Mouse (Mus musculus) layer of hippocampus, adult 18-20 months (tissue): ENCODE results near the gene Clk4. TPM values are rescaled to one million over a fixed set of nuclear protein-coding genes. Genes with fewer than 3 reads are reported as not detected.

ENCODE experiments used
- DNase-seq, 2 experiments: peaks; one replicate each; pipeline ENCODE4 v3.0.0; 2022; ENCODE audit warnings: low spot score in 2 of 2
- total RNA-seq, 2 experiments: library from RNA; stranded (reverse); gene quantifications; 2 replicates each; pipeline ENCODE4 v1.2.3; 2021

Clk4 gene
- total RNA-seq, 2 experiments from 2014 or later = 120 to 127 TPM

- DNase-seq = peak in 1 of 2 experiments; percentile 23
Measured at GRCm38 (mm10) chr11:51303981-51304553, 42.5 kb downstream of the Clk4 start.

DNA sequence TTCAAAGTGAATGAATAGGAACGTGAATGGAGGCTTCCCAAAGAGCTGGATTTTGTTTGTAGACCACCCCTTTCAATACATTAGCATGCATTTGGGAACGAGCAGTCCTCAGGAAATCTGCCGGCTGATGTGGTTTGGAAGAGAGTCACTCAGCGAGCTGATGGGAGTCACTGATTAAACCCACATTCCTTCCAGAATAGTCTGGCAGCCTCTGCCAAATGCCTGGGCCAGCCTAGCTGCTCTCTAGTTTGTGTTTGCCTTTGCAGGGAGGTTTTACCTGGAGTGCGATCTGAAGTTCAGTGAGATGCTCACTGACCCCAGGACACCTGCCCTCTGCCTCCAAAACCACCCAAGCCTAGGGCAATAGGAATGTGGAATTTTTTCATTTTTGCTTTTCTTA, 46.8 kb downstream of the Clk4 start:
- no peak for DNase-seq

GRCm38 (mm10) chr11:51311846-51312245, 50.3 kb downstream of the Clk4 start:
- no peak for DNase-seq

DNA sequence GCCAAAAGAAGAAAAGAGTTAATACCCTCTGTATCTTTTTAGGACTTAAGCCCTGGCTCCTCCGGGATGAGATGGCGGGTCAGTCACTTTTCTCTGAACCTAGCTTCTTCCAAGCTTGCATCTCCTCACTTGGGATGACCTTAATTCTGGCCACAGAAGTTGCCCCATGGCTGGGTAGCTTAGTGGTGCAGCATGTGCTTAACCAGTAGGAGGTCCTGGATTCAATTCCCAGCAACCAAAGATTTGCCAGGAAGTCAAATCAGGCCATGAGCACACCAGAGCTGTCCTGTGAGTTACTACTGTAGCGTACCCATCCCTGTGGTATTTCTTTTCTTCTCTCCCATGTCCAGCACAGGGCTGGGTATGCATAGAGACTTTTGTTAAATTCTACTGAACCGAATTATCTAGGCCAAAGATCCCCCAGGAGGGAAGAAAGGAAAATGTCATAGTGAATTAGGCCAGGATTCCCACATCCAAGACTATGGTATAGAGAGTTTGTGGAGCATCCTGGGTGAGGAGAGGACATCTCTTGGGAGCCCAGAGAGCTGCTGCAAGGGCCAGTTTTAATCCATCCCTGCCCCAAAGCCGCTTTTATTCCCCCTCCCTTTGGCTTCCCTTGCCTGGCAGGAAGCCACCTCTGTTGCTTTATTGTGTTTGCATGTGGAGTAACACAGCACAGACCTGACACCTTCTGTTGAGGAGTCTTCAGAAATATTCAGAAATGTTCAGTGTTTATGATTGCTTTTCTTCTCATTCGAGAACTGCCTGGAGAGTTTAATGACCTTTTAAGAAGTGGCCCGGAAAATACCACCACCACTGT, 54.7 kb downstream of the Clk4 start:
- DNase-seq = no peak

GRCm38 (mm10) chr11:51320609-51321008, 59.1 kb downstream of the Clk4 start:
- no peak for DNase-seq

DNA sequence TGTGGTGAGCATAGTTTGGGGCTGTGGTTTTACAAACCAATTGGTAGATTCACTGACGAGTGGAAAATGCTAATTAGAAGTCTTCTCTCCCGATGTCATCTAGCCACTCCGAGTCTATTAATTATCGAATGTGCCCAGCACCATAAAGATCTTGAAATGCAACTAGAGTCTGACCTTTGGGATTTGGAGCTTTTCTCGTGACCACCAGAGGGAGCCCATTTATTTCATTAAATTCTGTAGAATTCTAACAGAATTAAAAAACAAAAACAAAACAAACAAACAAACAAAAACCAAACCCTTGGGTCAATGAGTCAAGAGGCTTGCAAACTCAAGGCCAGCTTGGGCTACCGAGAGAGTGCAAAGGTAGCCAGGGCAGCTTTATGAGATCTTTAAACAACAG, 65.4 kb downstream of the Clk4 start:
- peak in 1 of 2 experiments; percentile 41 for DNase-seq

GRCm38 (mm10) chr11:51328387-51328942, 66.9 kb downstream of the Clk4 start:
- no peak for DNase-seq

- DNase-seq = no peak
Measured at GRCm38 (mm10) chr11:51329837-51330714, 68.5 kb downstream of the Clk4 start.

Other genes starting within 250 kb of the Clk4 start
- gene Olfr54, start 247.5 kb upstream of the Clk4 start, total RNA-seq = not detected
- gene Olfr1375, start 213.6 kb upstream of the Clk4 start, total RNA-seq = not detected
- 10 to 100 TPM in 1 of 2 experiments, 1 to 10 TPM in 1; 10.0 to 11.7 TPM for gene Zfp354a, start 202.5 kb upstream of the Clk4 start, total RNA-seq
- gene Gm12569, start 41.3 kb upstream of the Clk4 start, total RNA-seq = not detected
- not detected for gene BC049762, start 1.3 kb downstream of the Clk4 start, total RNA-seq
- gene Col23a1, start 28.2 kb downstream of the Clk4 start, total RNA-seq = 1 to 10 TPM; 5.5 to 8.8 TPM